Mouse (Mus musculus) spleen, embryonic (tissue): ENCODE results near the gene Gfod2.

Experiments used
- CTCF ChIA-PET: fragments of 350-600 bp; sonication (Branson Sonifier 250); formaldehyde crosslinking; loops from one replicate; lab custom pipeline; 2022; lab: Charles Lee

The Gfod2 gene

GRCm38 (mm10) chr8:105685796-105686308 lies 72.6 kb downstream of the Gfod2 start, which contains the start of gene Carmil2:
TSS of gene Carmil2 (plus strand) at chr8:105686274.
- CTCF ChIA-PET, result interaction anchor here (0.5 to 1.0 kb wide), 3 partner anchors 21 to 169 kb away, joined by 4 to 14 read pairs (median 6); no protein-coding TSS in a partner anchor

GRCm38 (mm10) chr8:105685325-105685724 lies 73.1 kb downstream of the Gfod2 start:
- CTCF ChIA-PET, result interaction anchor here (1.0 kb wide), 1 partner anchor 20 kb away, joined by 4 read pairs; no protein-coding TSS in a partner anchor

- CTCF ChIA-PET, result interaction anchor here (0.7 kb wide), 1 partner anchor 31 kb away, joined by 3 read pairs; no protein-coding TSS in a partner anchor
Measured at GRCm38 (mm10) chr8:105677891-105678290, 80.6 kb downstream of the Gfod2 start.
